Mouse (Mus musculus): ENCODE measurements around the gene Galntl6.

GRCm38 (mm10) chr8:57792246-57792645 lies 1120.2 kb downstream of the Galntl6 start:
- TF ChIP-seq CTCF (IDR thresholded peaks at IDR 0.05; ENCODE audit: borderline replicate concordance, control insufficient read depth, extremely low read depth, insufficient read depth, low read length, poor library complexity) (no peak), POLR2A (IDR thresholded peaks at IDR 0.05; ENCODE audit: control insufficient read depth, extremely low read depth, insufficient read depth, low read length, poor library complexity) (no peak)

Measured in thymus, adult 2 months (tissue).